Mouse (Mus musculus) neural tube, embryonic 12.5 days (tissue): Measurements from ENCODE around the gene Cpa2. TPM values are rescaled to one million over a fixed set of nuclear protein-coding genes. Genes with fewer than 3 reads are reported as not detected.

Experiments
- ATAC-seq: fragments of 200-750 bp; cut with Nextera tagmentation; 2 replicates; pipeline ENCODE4 v1.8.0; 2017; ENCODE audit warnings: low read depth, mild to moderate bottlenecking, moderate TSS enrichment, moderate library complexity; ENCODE audit not compliant: low FRiP score
- H3K27ac ChIP-seq: fragments of 300-500 bp; sonication (generic); 2 replicates; pipeline ENCODE4 v1.5.1; 2016
- H3K27me3 ChIP-seq: fragments of 300-500 bp; sonication (generic); replicated peaks from 2 replicates; pipeline ENCODE4 v1.6.1; 2016; ENCODE audit warnings: mild to moderate bottlenecking
- H3K36me3 ChIP-seq: fragments of 300-500 bp; sonication (generic); 2 replicates; pipeline ENCODE4 v1.6.1; 2016; ENCODE audit warnings: mild to moderate bottlenecking
- H3K4me1 ChIP-seq: fragments of 300-500 bp; sonication (generic); 2 replicates; pipeline ENCODE4 v1.6.1; 2016
- H3K4me2 ChIP-seq: fragments of 300-500 bp; sonication (generic); replicated peaks from 2 replicates; pipeline ENCODE4 v1.6.1; 2016; ENCODE audit warnings: mild to moderate bottlenecking
- H3K4me3 ChIP-seq: fragments of 300-500 bp; sonication (generic); 2 replicates; pipeline ENCODE4 v1.5.1; 2016
- H3K9ac ChIP-seq: fragments of 300-500 bp; sonication (generic); 2 replicates; pipeline ENCODE4 v1.6.1; 2016; ENCODE audit warnings: mild to moderate bottlenecking
- H3K9me3 ChIP-seq: fragments of 300-500 bp; sonication (generic); 2 replicates; pipeline ENCODE4 v1.6.1; 2016; ENCODE audit warnings: mild to moderate bottlenecking
- WGBS: fragments of 180-500 bp; shearing (Covaris S2); methylation state at CpG from one replicate; pipeline ENCODE4 v1.1.7; 2016; 5-methylcytosine and 5-hydroxymethylcytosine counted together
- polyA plus RNA-seq: library from polyadenylated mRNA; unstranded; fragments of >200 nt; fragmentation: Nextera tagmentation; extraction: Ambion mirVana; gene quantifications from 2 replicates; pipeline ENCODE4 v1.2.1, GENCODE M21; 2016

The Cpa2 gene
- polyA plus RNA-seq, 1 experiment from 2014 or later = 8.5 TPM

DNA sequence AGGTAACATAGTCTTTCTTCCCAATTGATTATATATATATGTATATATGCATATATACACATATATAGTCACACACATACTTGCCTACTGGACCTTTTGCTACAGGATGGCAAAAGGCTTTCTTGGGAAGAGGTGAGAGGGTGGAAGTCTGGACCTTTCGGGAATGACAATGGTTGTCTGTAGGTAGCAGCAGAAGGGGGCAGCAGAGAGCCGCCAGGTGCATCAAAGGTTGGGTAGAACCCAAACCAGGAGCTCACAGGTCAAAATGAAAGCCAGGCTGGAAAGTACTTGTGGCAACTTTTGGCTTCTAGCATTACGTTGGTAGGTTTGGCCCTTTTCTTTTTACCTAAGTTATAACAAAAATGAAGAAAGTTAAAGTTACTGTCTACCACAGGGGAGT, 6.0 kb upstream of the Cpa2 start:
- no peak overlapping the region for H3K27ac ChIP-seq
- H3K9me3 ChIP-seq = no peaks in the 10 kb centered on the region

DNA sequence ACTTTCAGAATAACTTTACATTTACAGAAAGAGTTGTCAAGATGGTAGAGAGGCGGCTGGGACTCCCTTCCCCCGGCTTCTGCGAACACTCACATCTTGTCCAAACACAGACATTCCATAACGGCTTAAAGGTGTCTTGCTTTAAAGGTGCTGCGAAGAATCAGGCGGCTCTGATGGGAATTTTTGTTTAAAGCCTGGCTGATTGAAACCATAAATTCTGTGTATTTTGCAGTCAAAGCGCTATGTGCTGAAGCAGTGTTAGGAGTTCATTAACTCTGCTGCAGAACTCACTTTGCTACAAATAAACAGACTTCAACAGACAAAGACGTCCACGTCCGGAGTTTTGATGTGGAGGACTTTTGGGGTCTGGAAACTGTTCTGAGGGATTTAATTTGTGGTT, 3.1 kb upstream of the Cpa2 start:
- Histone ChIP-seq H3K27me3 (no peaks in the 10 kb centered on the region), H3K4me1 (no peaks in the 10 kb centered on the region), H3K9me3 (no peaks in the 10 kb centered on the region), H3K36me3 (no peaks in the 10 kb centered on the region), H3K4me3 (no peak overlapping the region), H3K9ac (no peak overlapping the region), H3K4me2 (no peak overlapping the region), H3K27ac (no peak overlapping the region)
- no peak for ATAC-seq
- WGBS = 73% methylated on average over 10 of the region's 10 CpGs

More for the DNA sequence above, 6.0 kb upstream of the Cpa2 start:
- no peak overlapping the region for H3K9ac ChIP-seq
- no peak for ATAC-seq
- no peak overlapping the region for H3K4me2 ChIP-seq
- no peaks in the 10 kb centered on the region for H3K4me1 ChIP-seq
- no peak overlapping the region for H3K4me3 ChIP-seq
- no peaks in the 10 kb centered on the region for H3K36me3 ChIP-seq
- WGBS = 43% methylated on average over 3 of the region's 3 CpGs
- no peaks in the 10 kb centered on the region for H3K27me3 ChIP-seq

DNA sequence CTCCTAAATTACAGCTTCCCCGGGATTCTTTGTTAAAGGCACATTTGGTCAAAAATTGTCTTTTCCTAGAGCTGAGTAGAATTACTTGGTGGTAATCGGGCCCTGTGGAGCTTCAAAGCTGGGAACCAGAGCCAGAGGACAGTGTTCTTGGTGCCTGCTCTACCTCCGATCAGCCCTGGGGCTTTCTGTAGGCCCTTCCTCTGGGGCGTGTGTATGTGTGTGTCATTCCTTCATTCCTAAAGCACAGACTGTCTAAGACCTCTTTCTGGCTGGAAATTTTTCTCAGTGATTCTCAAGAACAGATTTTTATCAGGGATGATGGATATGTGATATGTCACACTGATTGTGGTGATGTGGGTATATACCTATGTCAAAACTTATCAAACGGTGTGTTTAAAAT, 2.6 kb upstream of the Cpa2 start:
- ATAC-seq = no peak
- no peak overlapping the region for H3K27ac ChIP-seq
- 84% methylated on average over 5 of the region's 5 CpGs for WGBS

DNA sequence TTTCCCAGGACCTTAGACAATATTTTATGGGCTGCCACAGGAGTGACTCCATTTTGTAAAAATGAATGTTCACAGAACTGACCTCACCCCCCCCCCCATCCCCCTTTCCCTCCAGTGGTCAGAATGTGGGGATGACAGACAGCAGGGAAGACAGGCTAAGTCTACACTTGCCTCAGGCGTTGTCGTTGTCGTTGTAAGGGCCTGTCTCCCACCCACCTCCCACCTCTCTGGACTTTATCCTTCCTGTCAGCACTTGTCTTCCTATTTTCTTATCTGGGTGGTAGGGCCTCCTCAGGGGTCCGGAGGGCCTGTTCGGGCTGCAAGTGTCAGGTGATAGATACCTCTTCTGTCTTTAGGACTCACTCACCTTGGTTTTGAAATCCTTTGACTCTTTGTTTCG, 895 bp downstream of the Cpa2 start:
- WGBS = 72% methylated on average over 6 of the region's 6 CpGs

More for the DNA sequence above, 2.6 kb upstream of the Cpa2 start:
- H3K4me3 ChIP-seq = no peak overlapping the region
- H3K36me3 ChIP-seq = no peaks in the 10 kb centered on the region
- no peaks in the 10 kb centered on the region for H3K27me3 ChIP-seq
- no peaks in the 10 kb centered on the region for H3K9me3 ChIP-seq
- peaks cover 2% of the 10 kb centered on the region; the same call in 1 of the 2 replicates for H3K4me1 ChIP-seq
- no peak overlapping the region for H3K9ac ChIP-seq
- no peak overlapping the region for H3K4me2 ChIP-seq

DNA sequence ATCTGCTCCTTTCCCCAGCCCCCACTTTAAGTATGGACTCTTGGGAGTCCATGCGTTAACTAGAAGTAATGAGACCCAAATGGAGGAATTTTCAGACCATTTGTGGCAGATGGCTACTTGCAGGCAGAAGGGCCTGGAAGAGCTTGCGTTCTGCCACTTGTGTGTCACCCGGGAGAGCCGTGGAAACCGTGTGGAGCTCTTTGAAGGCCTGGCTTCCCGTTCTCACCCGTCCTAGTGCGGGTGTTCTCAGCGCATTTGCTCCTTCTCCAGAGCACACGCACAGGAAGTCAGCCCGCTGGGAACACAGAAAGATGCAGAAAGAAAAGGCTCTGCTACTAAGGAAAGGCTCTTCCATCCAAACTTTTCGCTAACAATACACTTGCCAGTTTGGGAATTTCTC, 1.7 kb downstream of the Cpa2 start:
- Histone ChIP-seq H3K27me3 (no peaks in the 10 kb centered on the region), H3K27ac (0 out of 2 replicates have a peak overlapping the region, but pooled peaks have one; percentile 0)
- WGBS = 52% methylated on average over 12 of the region's 12 CpGs

More for the DNA sequence above, 895 bp downstream of the Cpa2 start:
- H3K36me3 ChIP-seq = no peaks in the 10 kb centered on the region
- H3K27ac ChIP-seq = no peak overlapping the region
- ATAC-seq = no peak
- H3K4me3 ChIP-seq = no peak overlapping the region
- H3K4me1 ChIP-seq = peaks cover 15% of the 10 kb centered on the region
- H3K27me3 ChIP-seq = no peaks in the 10 kb centered on the region
- H3K4me2 ChIP-seq = no peak overlapping the region
- H3K9ac ChIP-seq = no peak overlapping the region
- no peaks in the 10 kb centered on the region for H3K9me3 ChIP-seq

DNA sequence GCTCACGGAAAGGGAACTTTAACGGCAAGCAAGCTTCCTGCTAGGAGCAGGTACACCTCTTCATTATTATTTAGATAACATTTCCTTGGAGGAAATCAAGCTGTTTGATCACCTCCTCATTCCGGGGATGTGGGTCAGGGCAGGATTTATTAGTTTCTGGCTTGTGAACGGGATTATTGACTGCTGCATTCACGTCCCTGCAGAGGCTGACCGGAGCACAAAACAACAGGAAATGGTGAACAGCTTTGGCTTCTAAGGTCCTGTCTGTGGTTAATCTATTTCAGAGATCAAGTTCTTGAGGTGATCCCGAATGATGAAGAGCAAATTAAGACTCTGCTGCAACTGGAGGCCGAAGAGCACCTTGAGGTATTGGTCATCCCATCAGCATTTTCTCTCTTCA, 2.5 kb downstream of the Cpa2 start:
- Histone ChIP-seq H3K4me2 (no peak overlapping the region), H3K9ac (no peak overlapping the region), H3K9me3 (no peaks in the 10 kb centered on the region), H3K36me3 (no peaks in the 10 kb centered on the region), H3K4me3 (no peak overlapping the region), H3K27me3 (no peaks in the 10 kb centered on the region), H3K27ac (no peak overlapping the region), H3K4me1 (peaks cover 21% of the 10 kb centered on the region)
- 19% methylated on average over 8 of the region's 8 CpGs for WGBS
- no peak for ATAC-seq

More for the DNA sequence above, 1.7 kb downstream of the Cpa2 start:
- no peak for ATAC-seq
- Histone ChIP-seq H3K4me2 (no peak overlapping the region), H3K9me3 (no peaks in the 10 kb centered on the region), H3K4me1 (peaks cover 21% of the 10 kb centered on the region), H3K36me3 (no peaks in the 10 kb centered on the region), H3K4me3 (no peak overlapping the region), H3K9ac (no peak overlapping the region)

DNA sequence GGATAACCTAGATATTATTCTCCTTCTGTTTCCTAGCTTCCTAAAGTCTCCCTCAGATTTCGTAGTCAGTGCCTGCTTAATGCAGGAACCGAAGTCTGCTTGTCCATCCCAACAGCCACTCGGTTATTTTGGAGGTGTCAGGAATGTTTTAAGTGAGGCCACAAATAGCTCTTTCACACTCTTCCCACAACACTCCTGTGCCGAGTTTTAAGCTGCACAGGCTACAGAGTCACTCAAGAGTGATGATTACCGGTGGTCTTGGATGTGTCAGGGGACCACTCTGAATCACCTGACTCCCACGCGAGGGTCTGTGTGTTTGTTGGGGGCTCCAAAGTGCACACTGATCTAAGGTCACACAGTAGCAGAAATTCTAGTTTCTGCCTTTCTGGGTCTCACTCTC, 4.3 kb downstream of the Cpa2 start:
- no peak overlapping the region for H3K4me2 ChIP-seq
- 73% methylated on average over 7 of the region's 7 CpGs for WGBS

DNA sequence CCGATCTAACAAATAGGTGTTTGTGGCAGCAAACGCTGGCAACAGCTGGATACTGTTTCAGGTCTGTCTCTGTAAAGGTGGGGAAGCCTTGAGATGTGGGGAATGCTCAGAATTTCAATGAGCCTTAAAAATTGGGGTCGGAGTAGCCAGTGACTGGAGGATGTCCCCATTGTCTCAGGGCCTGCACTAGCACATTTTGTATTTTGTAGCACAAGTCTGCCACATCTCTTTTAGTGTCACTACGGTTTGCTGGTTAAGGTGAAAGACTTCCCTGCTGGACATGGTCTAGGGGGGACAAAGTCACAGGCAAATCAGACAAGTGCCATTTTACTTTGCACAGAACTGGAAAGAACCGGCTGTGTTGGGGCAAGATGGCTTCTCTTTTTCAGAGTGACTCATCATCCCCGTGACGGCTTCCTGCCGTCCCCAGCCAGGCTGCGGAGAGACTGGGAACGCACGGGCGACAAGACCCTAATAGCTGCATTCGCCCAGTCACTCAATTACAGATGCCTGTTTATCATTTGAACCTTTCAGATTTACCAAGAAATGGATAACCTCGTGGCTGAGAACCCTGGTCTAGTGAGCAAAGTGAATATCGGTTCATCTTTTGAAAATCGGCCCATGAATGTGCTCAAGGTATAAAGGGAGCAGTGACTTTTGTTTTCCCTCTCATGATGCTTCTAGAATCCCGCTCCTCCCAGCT, 5.3 kb downstream of the Cpa2 start:
- ATAC-seq = peak; percentile 81
- Histone ChIP-seq H3K4me2 (peak overlapping the region; percentile 55), H3K27ac (peak overlapping the region; percentile 71), H3K9ac (peak overlapping the region; percentile 42), H3K4me1 (peaks cover 31% of the 10 kb centered on the region), H3K36me3 (no peaks in the 10 kb centered on the region), H3K4me3 (no peak overlapping the region), H3K9me3 (no peaks in the 10 kb centered on the region), H3K27me3 (no peaks in the 10 kb centered on the region)
- WGBS = 10% methylated on average over 17 of the region's 17 CpGs

More for the DNA sequence above, 4.3 kb downstream of the Cpa2 start:
- H3K27ac ChIP-seq = no peak overlapping the region
- no peaks in the 10 kb centered on the region for H3K9me3 ChIP-seq
- ATAC-seq = no peak
- H3K4me1 ChIP-seq = peaks cover 28% of the 10 kb centered on the region
- no peaks in the 10 kb centered on the region for H3K36me3 ChIP-seq
- no peak overlapping the region for H3K4me3 ChIP-seq
- 0 out of 2 replicates have a peak overlapping the region, but pooled peaks have one; percentile 9 for H3K9ac ChIP-seq
- no peaks in the 10 kb centered on the region for H3K27me3 ChIP-seq

DNA sequence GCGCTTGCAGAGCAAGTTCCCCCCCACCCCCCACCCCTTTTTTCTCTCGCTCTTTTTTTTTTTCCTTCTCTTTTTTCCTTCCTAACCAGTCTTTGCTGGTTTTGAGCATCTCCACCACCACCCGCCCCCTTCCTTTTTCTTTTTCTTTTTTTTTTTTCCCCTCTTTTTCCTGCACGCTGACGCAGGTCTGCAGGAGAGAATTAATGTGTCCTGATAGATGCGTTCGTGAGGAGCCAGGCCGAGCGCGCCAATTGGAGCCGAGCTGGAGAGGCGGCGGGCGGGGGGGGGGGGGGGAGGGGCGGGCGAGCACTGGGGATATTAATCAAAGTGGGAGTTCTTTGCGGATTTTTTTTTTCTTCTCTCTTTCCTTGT, 5.9 kb downstream of the Cpa2 start:
- Histone ChIP-seq H3K27ac (peak overlapping the region; percentile 71), H3K9me3 (no peaks in the 10 kb centered on the region), H3K27me3 (no peaks in the 10 kb centered on the region), H3K4me1 (peaks cover 35% of the 10 kb centered on the region), H3K4me3 (no peak overlapping the region), H3K9ac (peak overlapping the region; percentile 42; the same call in 1 of the 2 replicates), H3K4me2 (peak overlapping the region; percentile 55), H3K36me3 (no peaks in the 10 kb centered on the region)
- WGBS = 1% methylated on average over 17 of the region's 17 CpGs
- 0 out of 2 replicates have a peak, but pooled peaks have one; percentile 34 for ATAC-seq

DNA sequence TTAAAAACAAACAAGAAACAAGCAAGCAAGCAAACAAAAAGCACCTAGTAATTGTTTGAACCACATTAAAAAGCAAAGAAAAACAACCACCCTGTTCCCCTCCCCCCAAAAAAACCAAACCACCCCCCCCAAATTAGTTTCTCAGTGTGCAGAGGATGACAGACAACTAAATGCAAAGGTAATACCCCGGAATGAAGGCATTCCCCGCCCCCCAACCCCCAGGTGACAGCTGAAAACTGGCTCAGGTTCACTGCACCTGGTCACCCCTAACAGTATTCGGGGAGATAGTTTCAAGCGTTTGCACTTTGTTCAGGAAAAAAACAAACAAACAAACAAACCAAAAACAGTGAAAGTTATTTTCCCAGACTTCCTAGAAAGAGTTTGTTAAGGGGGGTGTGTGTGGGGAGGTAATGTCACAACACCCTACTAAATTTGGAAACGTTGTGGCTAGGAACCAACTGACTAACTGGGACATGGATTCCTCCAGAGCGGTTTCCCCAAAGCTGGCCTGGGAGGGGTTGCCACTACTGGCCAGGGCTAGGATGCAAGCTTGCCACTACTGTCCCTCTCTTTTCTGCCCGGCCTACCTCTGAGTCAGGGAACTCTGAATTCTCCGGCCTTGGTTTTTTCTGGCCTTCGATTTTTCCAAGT, 6.4 kb downstream of the Cpa2 start:
- H3K4me2 ChIP-seq = peak overlapping the region; percentile 55
- no peak for ATAC-seq
- WGBS = 25% methylated on average over 9 of the region's 9 CpGs
- no peaks in the 10 kb centered on the region for H3K27me3 ChIP-seq
- no peak overlapping the region for H3K4me3 ChIP-seq
- H3K36me3 ChIP-seq = no peaks in the 10 kb centered on the region
- no peak overlapping the region for H3K27ac ChIP-seq
- H3K9ac ChIP-seq = no peak overlapping the region
- H3K9me3 ChIP-seq = no peaks in the 10 kb centered on the region
- H3K4me1 ChIP-seq = peaks cover 35% of the 10 kb centered on the region

DNA sequence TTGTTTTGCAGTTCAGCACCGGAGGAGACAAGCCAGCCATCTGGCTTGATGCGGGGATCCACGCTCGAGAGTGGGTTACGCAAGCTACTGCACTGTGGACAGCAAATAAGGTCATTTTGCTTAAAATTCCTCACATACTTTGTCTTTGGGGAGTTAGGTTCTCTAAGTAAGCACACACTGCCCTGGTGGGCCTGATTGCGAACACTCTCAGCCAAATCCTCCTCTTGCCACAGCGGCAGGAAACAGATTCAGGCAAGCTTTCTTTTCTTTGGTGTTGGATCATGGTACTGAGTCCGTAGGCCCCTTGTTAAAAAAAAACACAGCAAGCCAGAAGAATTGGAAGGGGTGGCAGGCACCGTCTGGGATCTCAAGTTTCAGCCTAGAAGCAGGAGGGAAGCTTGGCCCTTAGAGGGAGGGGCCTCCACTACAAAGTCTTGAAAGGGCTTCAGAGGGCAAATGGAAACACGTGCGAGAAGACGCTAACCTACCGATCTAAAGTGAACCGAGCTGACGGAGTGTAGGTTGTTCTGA, 7.9 kb downstream of the Cpa2 start:
- Histone ChIP-seq H3K9ac (no peak overlapping the region; the same call in 1 of the 2 replicates), H3K4me2 (0 out of 2 replicates have a peak overlapping the region, but pooled peaks have one; percentile 18)
- no peak for ATAC-seq

DNA sequence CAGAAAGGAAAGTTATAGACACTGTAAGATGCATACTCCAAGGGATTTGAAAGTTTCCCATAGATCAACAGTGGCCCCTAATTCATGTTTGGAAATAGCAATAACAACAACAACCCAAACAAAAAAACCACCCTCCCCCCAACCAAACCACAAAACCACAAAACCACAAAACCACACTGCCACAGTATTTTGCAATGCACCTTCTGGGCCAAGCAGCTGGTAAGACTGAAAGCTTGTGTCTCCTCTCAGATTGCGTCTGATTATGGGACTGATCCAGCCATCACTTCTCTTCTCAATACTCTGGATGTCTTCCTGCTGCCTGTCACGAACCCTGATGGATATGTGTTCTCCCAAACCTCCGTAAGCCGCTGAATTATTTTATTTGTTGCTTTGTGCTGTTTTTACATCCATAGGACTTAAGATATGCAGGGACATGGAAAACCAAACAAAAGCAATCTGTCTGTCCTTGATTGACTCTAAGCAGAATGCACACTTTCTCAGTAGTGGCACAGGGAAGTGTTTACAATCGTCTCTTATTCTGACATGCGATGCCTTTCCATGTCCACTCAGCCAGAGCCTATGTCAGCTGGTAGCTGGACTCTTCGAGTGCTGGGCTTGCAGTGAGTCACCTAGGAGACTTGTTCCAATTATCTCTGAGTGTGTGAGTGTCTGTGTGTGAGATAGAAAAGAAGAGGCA, 9.3 kb downstream of the Cpa2 start:
- no peak overlapping the region for H3K4me3 ChIP-seq
- H3K4me2 ChIP-seq = no peak overlapping the region
- peaks cover 30% of the 10 kb centered on the region for H3K4me1 ChIP-seq
- no peaks in the 10 kb centered on the region for H3K9me3 ChIP-seq
- ATAC-seq = no peak
- 70% methylated on average over 7 of the region's 7 CpGs for WGBS
- no peaks in the 10 kb centered on the region for H3K27me3 ChIP-seq
- no peaks in the 10 kb centered on the region for H3K36me3 ChIP-seq
- H3K9ac ChIP-seq = no peak overlapping the region
- H3K27ac ChIP-seq = no peak overlapping the region

More for the DNA sequence above, 7.9 kb downstream of the Cpa2 start:
- H3K27me3 ChIP-seq = no peaks in the 10 kb centered on the region
- no peak overlapping the region for H3K4me3 ChIP-seq
- no peaks in the 10 kb centered on the region for H3K36me3 ChIP-seq
- peak overlapping the region; percentile 33; the same call in 1 of the 2 replicates for H3K27ac ChIP-seq
- WGBS = 25% methylated on average over 15 of the region's 15 CpGs
- H3K4me1 ChIP-seq = peaks cover 30% of the 10 kb centered on the region
- no peaks in the 10 kb centered on the region for H3K9me3 ChIP-seq
